Mouse (Mus musculus) CH12.LX (cell line): Measurements from ENCODE around the gene Dcaf4.

Source experiments
- CHD2 ChIP-seq: IDR thresholded peaks from 2 replicates; pipeline ENCODE4 v1.6.1; 2011; ENCODE audit warnings: low read length, improper control_type of control experiment
- CTCF ChIP-seq, 2 experiments: IDR thresholded peaks in 1 of 2; conservative IDR thresholded peaks in 1 of 2; 2 replicates each; pipeline ENCODE4 v1.5.1; 2011 to 2012; ENCODE audit warnings: low read depth in 2 of 2, low read length in 2 of 2, improper control_type of control experiment in 1 of 2, inconsistent platforms in 1 of 2, mild to moderate bottlenecking in 1 of 2, moderate library complexity in 1 of 2
- EP300 ChIP-seq: IDR thresholded peaks from 2 replicates; pipeline ENCODE4 v1.6.1; 2011; ENCODE audit warnings: low read length, improper control_type of control experiment
- ETS1 ChIP-seq: conservative IDR thresholded peaks from 2 replicates; pipeline ENCODE4 v1.6.1; 2012; ENCODE audit warnings: low read depth, mild to moderate bottlenecking, inconsistent platforms, low read length, improper control_type of control experiment, moderate library complexity
- MYC ChIP-seq: IDR thresholded peaks from 2 replicates; pipeline ENCODE4 v1.6.1; 2011; ENCODE audit warnings: low read depth, mild to moderate bottlenecking, improper control_type of control experiment, low read length
- POLR2A ChIP-seq: IDR thresholded peaks from 2 replicates; pipeline ENCODE4 v1.6.1; 2011; ENCODE audit warnings: low read depth, mild to moderate bottlenecking, improper control_type of control experiment, low read length
- POLR2AphosphoS2 ChIP-seq: IDR thresholded peaks from 2 replicates; pipeline ENCODE4 v1.6.1; 2011; ENCODE audit warnings: low read depth, low read length, improper control_type of control experiment
- SMC3 ChIP-seq: IDR thresholded peaks from 2 replicates; pipeline ENCODE4 v1.6.1; 2011; ENCODE audit warnings: low read depth, low read length, improper control_type of control experiment
- ZKSCAN1 ChIP-seq: IDR thresholded peaks from 2 replicates; pipeline ENCODE4 v1.6.1; 2012; ENCODE audit warnings: low read depth, inconsistent platforms, low read length, improper control_type of control experiment, borderline replicate concordance

GRCm38 (mm10) chr12:83495248-83495960 is 24.9 kb upstream of the Dcaf4 start:
- no peak for TF ChIP-seq CHD2
- no peak for TF ChIP-seq CTCF (conservative IDR thresholded peaks at IDR 0.05 in 1 of 2, IDR thresholded peaks at IDR 0.05 in 1 of 2; ENCODE audit: low read depth in 2 of 2, low read length in 2 of 2)
- no peak for TF ChIP-seq POLR2A
- TF ChIP-seq POLR2AphosphoS2, result no peak
- no peak for TF ChIP-seq ETS1
- no peak for TF ChIP-seq EP300
- no peak for TF ChIP-seq MYC
- TF ChIP-seq ZKSCAN1, result no peak
- TF ChIP-seq SMC3, result no peak
